Mouse (Mus musculus): ENCODE results near the gene Kcnh6. TPM values are rescaled to one million over a fixed set of nuclear protein-coding genes. Genes with fewer than 3 reads are reported as not detected.

The Kcnh6 gene
- 0.97 TPM in 1 of 2 replicates, not detected in the other for total RNA-seq (2014; rRNA removed; ENCODE audit: low replicate concordance)
- 0.10 and 0.12 TPM in 2 replicates for polyA plus RNA-seq (2015; fragmentation: Nextera tagmentation; extraction: Ambion mirVana)

DNA sequence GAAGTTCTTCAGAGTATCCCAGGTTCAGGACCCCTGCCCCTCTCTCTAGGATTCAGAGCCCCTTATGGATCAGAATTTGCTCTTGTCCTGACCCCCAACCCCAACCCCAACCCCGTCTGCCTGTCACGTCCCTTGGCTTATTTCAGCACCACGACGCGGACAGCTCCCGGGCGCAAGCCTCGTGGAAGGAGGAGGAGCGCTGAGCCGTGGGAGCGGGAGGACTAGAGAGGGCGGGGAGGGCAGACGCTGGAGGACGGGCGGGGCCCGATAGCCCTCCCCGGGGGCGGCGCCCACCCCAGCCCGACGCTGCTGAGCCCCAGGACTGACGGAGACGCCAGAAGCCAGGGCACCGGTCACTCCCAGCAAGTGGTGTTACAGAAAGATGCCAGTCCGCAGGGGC lies at the start of gene Kcnh6:
Gene Kcnh6 (plus strand): TSS at position 304 of the 400 bp plus-strand sequence.
- Histone ChIP-seq H3K4me1 (ENCODE audit: control insufficient read depth, insufficient read depth) (no peaks in the 10 kb centered on the region), H3K4me2 (ENCODE audit: low read depth, low read length) (peak within 1 kb of the TSS; percentile 52), H3K4me3 (ENCODE audit: low read depth, low read length) (peak within 1 kb of the TSS; percentile 21), H3K9ac (replicated peaks; ENCODE audit: low read depth, low read length) (no peak within 1 kb of the TSS), H3K9me3 (replicated peaks; ENCODE audit: control insufficient read depth, low read length) (no peaks in the 10 kb centered on the region), H3K27ac (ENCODE audit: low read depth) (no peak within 1 kb of the TSS), H3K27me3 (ENCODE audit: control insufficient read depth, insufficient read depth, low read length) (peaks cover 22% of the 10 kb centered on the region), H3K36me3 (replicated peaks; ENCODE audit: control insufficient read depth, insufficient read depth, low read length) (no peaks in the 10 kb centered on the region)
- no peak for TF ChIP-seq EP300 (IDR thresholded peaks at IDR 0.05; ENCODE audit: low read depth)
- under 1% methylated on average over 22 of the region's 25 CpGs for WGBS
- ATAC-seq (ENCODE audit: insufficient read depth, low read depth) (peak; percentile 44), DNase-seq (ENCODE audit: low spot score) (peak; percentile 66)

DNA sequence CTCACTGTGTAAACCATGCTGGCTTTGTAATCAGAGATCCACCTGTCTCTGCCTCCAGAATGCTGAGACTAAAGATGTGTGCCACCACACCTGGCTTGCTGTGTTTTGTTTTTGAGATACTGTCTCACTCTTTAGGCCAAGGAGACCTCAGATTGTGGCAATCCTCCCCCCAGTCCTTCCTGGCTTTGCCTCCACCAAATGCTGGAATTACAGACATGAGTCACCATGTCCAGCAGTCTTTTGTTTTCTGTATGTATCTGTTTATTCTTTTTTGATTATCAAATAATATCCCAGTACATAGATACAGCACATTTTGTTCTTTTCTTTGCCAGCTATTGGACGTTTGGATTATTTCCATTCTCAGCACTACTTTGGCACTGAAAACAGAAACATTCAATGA lies 49.4 kb upstream of the Kcnh6 start:
- no peak overlapping the region for H3K9ac ChIP-seq (replicated peaks; ENCODE audit: low read depth, low read length)
- TF ChIP-seq EP300 (IDR thresholded peaks at IDR 0.05; ENCODE audit: low read depth), result no peak
- no peak for TF ChIP-seq CTCF (IDR thresholded peaks at IDR 0.05; ENCODE audit: low read depth)
- no peaks in the 10 kb centered on the region for H3K9me3 ChIP-seq (replicated peaks; ENCODE audit: control insufficient read depth, low read length)
- no peaks in the 10 kb centered on the region for H3K36me3 ChIP-seq (replicated peaks; ENCODE audit: control insufficient read depth, insufficient read depth, low read length)
- 40% methylated on average over 1 of the region's 1 CpGs for WGBS
- H3K27me3 ChIP-seq (ENCODE audit: control insufficient read depth, insufficient read depth, low read length), result no peaks in the 10 kb centered on the region
- 0 out of 2 replicates have a peak overlapping the region, but pooled peaks have one; percentile 2 for H3K27ac ChIP-seq (ENCODE audit: low read depth)
- H3K4me2 ChIP-seq (ENCODE audit: low read depth, low read length), result no peak overlapping the region
- ATAC-seq (ENCODE audit: insufficient read depth, low read depth) (no peak), DNase-seq (ENCODE audit: low spot score) (no peak)
- no peak overlapping the region for H3K4me3 ChIP-seq (ENCODE audit: low read depth, low read length)
- peaks cover 3% of the 10 kb centered on the region; the same call in 1 of the 2 replicates for H3K4me1 ChIP-seq (ENCODE audit: control insufficient read depth, insufficient read depth)

DNA sequence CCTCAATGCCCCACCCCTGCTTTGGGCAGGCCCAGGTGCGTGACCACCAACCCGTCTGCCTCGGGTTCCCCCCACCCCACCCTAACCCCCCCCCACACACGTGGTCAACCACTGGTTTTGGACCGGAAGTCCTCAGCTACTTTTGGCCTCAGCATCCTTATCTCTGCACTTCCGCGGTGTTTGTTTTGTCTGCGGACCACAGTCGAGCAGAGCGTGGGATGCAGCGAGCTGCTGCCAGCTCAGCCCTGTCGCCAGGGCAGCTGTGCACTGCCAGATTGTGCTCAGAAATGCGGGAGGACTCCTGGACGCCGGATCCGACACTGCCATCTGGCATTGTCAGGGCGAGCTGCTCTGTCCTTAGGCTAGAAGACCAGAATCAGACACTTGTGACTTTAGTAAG lies 48.6 kb upstream of the Kcnh6 start:
- Histone ChIP-seq H3K4me3 (ENCODE audit: low read depth, low read length) (no peak overlapping the region), H3K27ac (ENCODE audit: low read depth) (no peak overlapping the region), H3K36me3 (replicated peaks; ENCODE audit: control insufficient read depth, insufficient read depth, low read length) (no peaks in the 10 kb centered on the region), H3K9me3 (replicated peaks; ENCODE audit: control insufficient read depth, low read length) (no peaks in the 10 kb centered on the region), H3K9ac (replicated peaks; ENCODE audit: low read depth, low read length) (no peak overlapping the region), H3K4me1 (ENCODE audit: control insufficient read depth, insufficient read depth) (peaks cover 3% of the 10 kb centered on the region; the same call in 1 of the 2 replicates), H3K4me2 (ENCODE audit: low read depth, low read length) (peak overlapping the region; percentile 8), H3K27me3 (ENCODE audit: control insufficient read depth, insufficient read depth, low read length) (no peaks in the 10 kb centered on the region)
- TF ChIP-seq EP300 (IDR thresholded peaks at IDR 0.05; ENCODE audit: low read depth), result no peak
- no peak for TF ChIP-seq CTCF (IDR thresholded peaks at IDR 0.05; ENCODE audit: low read depth)
- WGBS, result 3% methylated on average over 17 of the region's 17 CpGs
- DNase-seq (ENCODE audit: low spot score), result peak; percentile 15
- peak; percentile 66; the same call in 1 of the 2 replicates for ATAC-seq (ENCODE audit: insufficient read depth, low read depth)

DNA sequence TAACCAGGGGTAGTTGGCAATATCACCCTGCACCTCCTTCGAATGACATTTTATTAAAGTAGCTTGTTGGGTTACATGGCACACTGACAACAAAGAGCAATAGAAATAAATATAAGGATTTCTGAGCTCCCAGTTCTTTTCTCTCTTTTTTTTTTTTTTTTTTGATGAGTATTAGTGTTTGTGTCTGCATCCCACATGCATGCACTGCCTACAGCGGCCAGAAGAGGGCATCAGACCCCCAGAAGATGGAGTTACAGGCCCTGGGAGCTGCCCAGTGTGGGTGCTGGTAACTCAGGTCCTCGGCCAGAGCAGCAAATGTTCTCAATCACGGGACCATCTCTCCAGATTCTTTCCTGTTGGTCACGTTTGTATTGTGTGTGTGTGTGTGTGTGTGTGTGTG lies 43.2 kb upstream of the Kcnh6 start:
- no peak for DNase-seq (ENCODE audit: low spot score)

DNA sequence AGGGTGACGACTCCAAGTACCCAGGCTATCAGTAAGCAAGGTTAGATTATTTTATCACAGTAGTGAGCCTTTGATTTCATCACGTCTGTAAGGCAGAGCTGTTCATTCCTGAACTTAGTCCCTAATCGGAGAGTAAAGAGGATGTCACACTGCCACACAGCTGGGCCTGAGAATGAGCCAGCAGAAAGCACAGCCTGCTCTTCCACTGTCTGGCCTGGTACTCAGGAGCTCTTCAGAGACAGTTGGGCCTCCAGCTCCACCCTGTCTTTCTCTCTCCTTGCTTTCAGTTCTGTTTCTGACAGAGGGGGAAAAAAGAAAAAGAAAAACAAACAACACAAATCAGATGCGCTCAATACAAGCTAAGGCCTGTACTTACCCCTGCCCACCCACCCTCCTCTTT lies 41.6 kb upstream of the Kcnh6 start:
- no peaks in the 10 kb centered on the region for H3K4me1 ChIP-seq (ENCODE audit: control insufficient read depth, insufficient read depth)
- no peak overlapping the region for H3K27ac ChIP-seq (ENCODE audit: low read depth)
- H3K27me3 ChIP-seq (ENCODE audit: control insufficient read depth, insufficient read depth, low read length), result peaks cover 33% of the 10 kb centered on the region

More for the DNA sequence above, 43.2 kb upstream of the Kcnh6 start:
- TF ChIP-seq CTCF (IDR thresholded peaks at IDR 0.05; ENCODE audit: low read depth) (no peak), EP300 (IDR thresholded peaks at IDR 0.05; ENCODE audit: low read depth) (no peak)
- H3K27ac ChIP-seq (ENCODE audit: low read depth), result no peak overlapping the region
- H3K9me3 ChIP-seq (replicated peaks; ENCODE audit: control insufficient read depth, low read length), result no peaks in the 10 kb centered on the region
- H3K9ac ChIP-seq (replicated peaks; ENCODE audit: low read depth, low read length), result no peak overlapping the region
- peaks cover 33% of the 10 kb centered on the region for H3K27me3 ChIP-seq (ENCODE audit: control insufficient read depth, insufficient read depth, low read length)
- WGBS, result 65% methylated on average over 5 of the region's 5 CpGs
- ATAC-seq (ENCODE audit: insufficient read depth, low read depth), result no peak
- H3K4me1 ChIP-seq (ENCODE audit: control insufficient read depth, insufficient read depth), result no peaks in the 10 kb centered on the region
- H3K4me3 ChIP-seq (ENCODE audit: low read depth, low read length), result no peak overlapping the region
- H3K4me2 ChIP-seq (ENCODE audit: low read depth, low read length), result no peak overlapping the region
- no peaks in the 10 kb centered on the region for H3K36me3 ChIP-seq (replicated peaks; ENCODE audit: control insufficient read depth, insufficient read depth, low read length)

More for the DNA sequence above, 41.6 kb upstream of the Kcnh6 start:
- TF ChIP-seq CTCF (IDR thresholded peaks at IDR 0.05; ENCODE audit: low read depth) (no peak), EP300 (IDR thresholded peaks at IDR 0.05; ENCODE audit: low read depth) (no peak)
- no peaks in the 10 kb centered on the region for H3K36me3 ChIP-seq (replicated peaks; ENCODE audit: control insufficient read depth, insufficient read depth, low read length)
- DNase-seq (ENCODE audit: low spot score), result no peak
- WGBS, result 51% methylated on average over 4 of the region's 4 CpGs
- no peak overlapping the region for H3K9ac ChIP-seq (replicated peaks; ENCODE audit: low read depth, low read length)
- H3K4me2 ChIP-seq (ENCODE audit: low read depth, low read length), result no peak overlapping the region
- no peak overlapping the region for H3K4me3 ChIP-seq (ENCODE audit: low read depth, low read length)
- no peaks in the 10 kb centered on the region for H3K9me3 ChIP-seq (replicated peaks; ENCODE audit: control insufficient read depth, low read length)
- ATAC-seq (ENCODE audit: insufficient read depth, low read depth), result no peak

Measured in heart, postnatal 0 days (tissue).